ENCODE assay signal across 13 mouse cellular contexts in genomic region chr8:121358609-121359008, GRCm38 (mm10).
DNase-seq lines count a peak whose midpoint lies in the region; ATAC-seq lines count a peak whose summit lies in the region.
"Had no signal": no experiment of that assay in that cellular context is flagged by ENCODE, and none has a peak within 500 bp of the region (broad histone marks: within the 10 kb centered on the region; RNA-seq: fewer than 3 reads in every experiment).

No protein-coding gene starts in this region.

- no peak for ATAC-seq in liver, embryonic 11.5 days (replicated peaks; ENCODE audit: low FRiP score)
- no peak for ATAC-seq in liver, embryonic 12.5 days
- ATAC-seq in intestine, embryonic 15.5 days = peak; percentile 55
- ATAC-seq in neural tube, embryonic 13.5 days (ENCODE audit: low read depth) = no peak
- ATAC-seq in forebrain, embryonic 11.5 days (replicated peaks; ENCODE audit: low FRiP score) = no peak
- ATAC-seq: forebrain, embryonic 13.5 days had no signal

- H3K4me2 ChIP-seq in liver, embryonic 11.5 days = no peak overlapping the region
- H3K4me2 ChIP-seq in liver, embryonic 12.5 days = no peak overlapping the region
- H3K4me2 ChIP-seq in intestine, embryonic 15.5 days (replicated peaks) = 0 out of 2 replicates have a peak overlapping the region, but pooled peaks have one; percentile 30
- H3K4me2 ChIP-seq in neural tube, embryonic 13.5 days = no peak overlapping the region
- H3K4me2 ChIP-seq in forebrain, embryonic 11.5 days (ENCODE audit: low read depth, low read length, severe bottlenecking) = no peak overlapping the region

- DNase-seq in liver, embryonic 11.5 days (ENCODE audit: low spot score) = no peak
- no peak for DNase-seq in heart, embryonic 10.5 days (ENCODE audit: low spot score)
- no peak for DNase-seq in thymus, postnatal 25 days
- DNase-seq in forebrain, embryonic 11.5 days (ENCODE audit: low spot score) = no peak
- no peak for DNase-seq in adrenal gland, adult 2 months
- DNase-seq: adrenal gland, postnatal 10 days; cerebellum, postnatal 14 days; layer of hippocampus, postnatal 36 days had no signal

- H3K36me3 ChIP-seq in liver, embryonic 11.5 days (ENCODE audit: control insufficient read depth, insufficient read depth, low read length) = no peaks in the 10 kb centered on the region
- no peaks in the 10 kb centered on the region for H3K36me3 ChIP-seq in liver, embryonic 12.5 days
- H3K36me3 ChIP-seq in heart, embryonic 10.5 days = no peaks in the 10 kb centered on the region
- no peaks in the 10 kb centered on the region for H3K36me3 ChIP-seq in intestine, embryonic 15.5 days
- H3K36me3 ChIP-seq in neural tube, embryonic 13.5 days = no peaks in the 10 kb centered on the region
- H3K36me3 ChIP-seq in forebrain, embryonic 11.5 days (ENCODE audit: control insufficient read depth, insufficient read depth, low read length) = no peaks in the 10 kb centered on the region
- H3K36me3 ChIP-seq: G1E had no signal

- peaks cover 11% of the 10 kb centered on the region for H3K4me1 ChIP-seq in liver, embryonic 11.5 days (replicated peaks; ENCODE audit: control insufficient read depth, insufficient read depth, low read length)
- H3K4me1 ChIP-seq in liver, embryonic 12.5 days = peaks cover 16% of the 10 kb centered on the region
- H3K4me1 ChIP-seq in heart, embryonic 10.5 days = peaks cover 61% of the 10 kb centered on the region
- peaks cover 22% of the 10 kb centered on the region for H3K4me1 ChIP-seq in intestine, embryonic 15.5 days (replicated peaks)
- peaks cover 32% of the 10 kb centered on the region for H3K4me1 ChIP-seq in neural tube, embryonic 13.5 days (replicated peaks)
- H3K4me1 ChIP-seq in forebrain, embryonic 11.5 days (replicated peaks; ENCODE audit: control insufficient read depth, insufficient read depth, low read length) = 0 out of 2 replicates have a peak, but pooled peaks cover 3% of the 10 kb centered on the region

- no peaks in the 10 kb centered on the region for H3K9me3 ChIP-seq in liver, embryonic 11.5 days (ENCODE audit: control insufficient read depth, low read length)
- H3K9me3 ChIP-seq in liver, embryonic 12.5 days (replicated peaks) = no peaks in the 10 kb centered on the region
- H3K9me3 ChIP-seq in heart, embryonic 10.5 days = no peaks in the 10 kb centered on the region
- H3K9me3 ChIP-seq in intestine, embryonic 15.5 days = no peaks in the 10 kb centered on the region
- no peaks in the 10 kb centered on the region for H3K9me3 ChIP-seq in neural tube, embryonic 13.5 days
- no peaks in the 10 kb centered on the region for H3K9me3 ChIP-seq in forebrain, embryonic 11.5 days (ENCODE audit: control insufficient read depth, low read length)
- H3K9me3 ChIP-seq: forebrain, embryonic 13.5 days had no signal

- WGBS in liver, embryonic 11.5 days = 40% methylated on average over 4 of the region's 4 CpGs
- 42% methylated on average over 4 of the region's 4 CpGs for WGBS in liver, embryonic 12.5 days (ENCODE audit: insufficient replicate concordance)
- WGBS in heart, embryonic 10.5 days = 30% methylated on average over 4 of the region's 4 CpGs
- WGBS in intestine, embryonic 15.5 days = 52% methylated on average over 4 of the region's 4 CpGs
- WGBS in neural tube, embryonic 13.5 days = 41% methylated on average over 4 of the region's 4 CpGs
- 53% methylated on average over 4 of the region's 4 CpGs for WGBS in forebrain, embryonic 11.5 days

- H3K27me3 ChIP-seq in liver, embryonic 11.5 days (replicated peaks; ENCODE audit: control insufficient read depth, insufficient read depth, low read length) = peaks cover 2% of the 10 kb centered on the region; the same call in 1 of the 2 replicates
- H3K27me3 ChIP-seq in liver, embryonic 12.5 days (replicated peaks) = peaks cover 36% of the 10 kb centered on the region; the same call in 1 of the 2 replicates
- 0 out of 2 replicates have a peak, but pooled peaks cover 7% of the 10 kb centered on the region for H3K27me3 ChIP-seq in heart, embryonic 10.5 days (ENCODE audit: insufficient read depth, poor library complexity, severe bottlenecking)
- H3K27me3 ChIP-seq in intestine, embryonic 15.5 days (replicated peaks) = peaks cover 26% of the 10 kb centered on the region
- peaks cover 4% of the 10 kb centered on the region; the same call in 1 of the 2 replicates for H3K27me3 ChIP-seq in neural tube, embryonic 13.5 days
- no peaks in the 10 kb centered on the region for H3K27me3 ChIP-seq in forebrain, embryonic 11.5 days (ENCODE audit: control insufficient read depth, insufficient read depth, low read length)

- H3K27ac ChIP-seq in liver, embryonic 11.5 days (ENCODE audit: low read depth, low read length) = peak overlapping the region; percentile 27; the same call in 1 of the 2 replicates
- H3K27ac ChIP-seq in liver, embryonic 12.5 days = no peak overlapping the region
- peak overlapping the region; percentile 85 for H3K27ac ChIP-seq in heart, embryonic 10.5 days
- peak overlapping the region; percentile 49; the same call in 1 of the 2 replicates for H3K27ac ChIP-seq in intestine, embryonic 15.5 days
- peak overlapping the region; percentile 71 for H3K27ac ChIP-seq in neural tube, embryonic 13.5 days (replicated peaks)
- H3K27ac ChIP-seq in forebrain, embryonic 11.5 days (ENCODE audit: low read depth, low read length) = no peak overlapping the region
- H3K27ac ChIP-seq: forebrain, embryonic 13.5 days had no signal

- H3K4me3 ChIP-seq in liver, embryonic 11.5 days (ENCODE audit: low read depth, low read length) = no peak overlapping the region
- H3K4me3 ChIP-seq in liver, embryonic 12.5 days = no peak overlapping the region
- no peak overlapping the region for H3K4me3 ChIP-seq in heart, embryonic 10.5 days
- no peak overlapping the region for H3K4me3 ChIP-seq in intestine, embryonic 15.5 days (replicated peaks)
- no peak overlapping the region for H3K4me3 ChIP-seq in neural tube, embryonic 13.5 days
- no peak overlapping the region for H3K4me3 ChIP-seq in forebrain, embryonic 11.5 days (ENCODE audit: low read depth, low read length)
- H3K4me3 ChIP-seq: forebrain, embryonic 13.5 days had no signal

- no peak overlapping the region for H3K9ac ChIP-seq in liver, embryonic 11.5 days (ENCODE audit: low read depth, low read length)
- H3K9ac ChIP-seq in liver, embryonic 12.5 days = no peak overlapping the region
- H3K9ac ChIP-seq in intestine, embryonic 15.5 days = 0 out of 2 replicates have a peak overlapping the region, but pooled peaks have one; percentile 9
- no peak overlapping the region for H3K9ac ChIP-seq in neural tube, embryonic 13.5 days
- H3K9ac ChIP-seq in forebrain, embryonic 11.5 days (ENCODE audit: low read length) = no peak overlapping the region
- H3K9ac ChIP-seq: forebrain, embryonic 13.5 days had no signal

Comparison
In these comparisons a context has a peak if more than half of its experiments do, and no peak if none do; other contexts are left out.
1. H3K27ac ChIP-seq: peak in liver, embryonic 11.5 days (single experiment), heart, embryonic 10.5 days (single experiment), intestine, embryonic 15.5 days (single experiment) and neural tube, embryonic 13.5 days (single experiment); none in liver, embryonic 12.5 days (single experiment) and forebrain, embryonic 11.5 days (single experiment).